Mouse (Mus musculus) right cerebral cortex, postnatal 4 days (tissue): ENCODE data around the gene Sgca.
A peak's percentile ranks its signal among the peaks of the same experiment; 100 is the strongest.
"Not testable (repeated sequence)": the region's sequence is repeated elsewhere in the genome, so short reads cannot be mapped to it uniquely, and the experiment has no call there.

ENCODE experiments used
- DNase-seq: peaks from one replicate; pipeline ENCODE4 v3.0.0-alpha.2; 2022

Sgca gene

DNA sequence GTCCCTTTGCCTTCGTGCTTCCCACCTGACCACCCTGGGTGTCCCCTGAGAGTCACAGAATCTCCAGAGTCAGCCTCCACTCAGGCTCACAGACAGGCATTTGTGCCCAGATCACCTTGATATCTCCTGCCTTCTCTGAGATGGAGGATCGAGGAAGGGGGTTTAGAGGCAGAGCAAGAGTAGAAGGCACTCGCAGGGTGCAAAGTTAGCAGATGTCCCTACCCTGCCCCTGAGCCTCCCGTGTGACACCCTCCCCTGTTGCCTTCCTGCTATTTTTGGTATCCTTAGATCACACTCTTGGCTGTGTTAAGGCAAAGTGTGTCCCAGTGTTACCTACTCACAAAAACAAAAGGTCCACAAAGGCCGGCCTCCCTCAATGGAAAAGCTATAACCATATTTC is at the start of gene Sgca:
Gene Sgca, minus strand, starts transcription at position 129 of the 400 bp plus-strand sequence.
- no peak for DNase-seq

DNA sequence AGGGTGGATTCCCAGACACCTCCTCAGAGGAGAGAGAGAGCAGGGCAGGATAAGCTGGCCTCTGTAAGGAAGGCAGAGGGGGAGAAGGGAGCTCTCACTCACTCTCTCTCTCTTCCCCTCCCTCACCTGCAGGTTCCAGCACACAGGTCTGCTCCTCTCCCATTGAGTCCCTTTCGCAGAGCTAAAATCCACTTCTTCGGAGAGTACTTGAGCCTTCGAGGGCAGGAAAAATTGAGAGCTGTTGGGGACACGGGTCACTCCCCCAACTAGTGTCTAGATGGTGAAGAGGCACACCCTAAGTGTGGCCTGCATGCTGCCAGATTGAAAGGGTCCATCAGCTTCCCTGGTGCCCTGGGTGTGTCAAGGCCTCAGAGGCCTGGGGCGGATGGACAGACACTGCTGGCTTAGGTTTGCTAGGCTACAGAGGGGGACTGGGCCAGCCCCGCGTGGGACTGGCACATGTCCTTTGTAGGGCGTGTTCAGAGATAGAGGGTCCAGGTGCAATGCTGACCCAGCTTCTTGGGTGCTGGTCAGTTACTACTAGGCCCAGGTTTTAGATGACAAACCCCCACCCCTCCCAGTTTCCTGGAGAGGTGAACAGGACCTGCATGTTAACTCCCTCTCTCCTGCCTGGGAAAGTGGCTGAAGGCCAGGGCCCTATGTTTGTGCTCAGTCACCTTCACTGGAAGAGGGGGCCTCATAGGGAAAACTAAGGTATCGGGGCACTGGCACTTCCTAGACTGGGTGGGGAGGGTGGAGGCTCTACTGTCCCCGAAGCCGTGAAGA is 49.3 kb upstream of the Sgca start:
- no peak for DNase-seq

DNA sequence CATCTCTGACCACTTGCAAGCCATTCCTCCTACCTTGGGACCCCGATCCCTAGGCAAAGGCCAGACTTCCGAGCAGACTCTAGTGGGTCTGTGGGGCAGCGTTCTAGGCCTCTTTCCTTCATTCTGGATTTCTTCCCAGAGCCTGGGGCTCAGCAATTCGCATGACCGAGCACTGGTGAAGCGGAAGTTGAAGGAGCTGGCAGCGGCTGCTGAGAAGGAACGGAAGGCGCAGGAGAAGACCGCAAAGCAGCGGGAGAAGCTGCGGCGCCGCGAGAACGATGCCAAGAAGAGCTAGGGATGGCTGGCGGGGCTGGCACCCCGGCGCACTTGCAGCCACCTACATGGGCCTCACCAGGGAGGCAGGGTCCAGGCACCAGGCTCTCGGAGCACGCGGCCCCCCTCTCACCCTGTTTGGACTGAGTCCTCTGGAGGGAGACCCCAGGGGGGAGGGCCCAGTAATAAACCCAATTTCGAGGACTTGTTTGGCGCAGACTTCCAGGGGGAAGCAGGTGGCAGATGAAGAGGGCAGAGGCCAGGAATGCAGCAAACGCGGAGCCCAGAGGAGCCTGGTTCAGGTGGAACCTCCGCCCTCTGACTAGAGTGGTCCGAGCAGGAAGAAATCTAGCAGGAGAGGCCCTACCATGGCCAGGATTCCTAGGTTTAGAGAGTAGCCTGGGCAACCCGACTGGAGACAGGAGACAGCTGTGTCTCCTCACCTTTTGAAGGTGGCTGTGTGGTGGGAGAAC is 48.5 kb upstream of the Sgca start:
- no peak for DNase-seq

DNA sequence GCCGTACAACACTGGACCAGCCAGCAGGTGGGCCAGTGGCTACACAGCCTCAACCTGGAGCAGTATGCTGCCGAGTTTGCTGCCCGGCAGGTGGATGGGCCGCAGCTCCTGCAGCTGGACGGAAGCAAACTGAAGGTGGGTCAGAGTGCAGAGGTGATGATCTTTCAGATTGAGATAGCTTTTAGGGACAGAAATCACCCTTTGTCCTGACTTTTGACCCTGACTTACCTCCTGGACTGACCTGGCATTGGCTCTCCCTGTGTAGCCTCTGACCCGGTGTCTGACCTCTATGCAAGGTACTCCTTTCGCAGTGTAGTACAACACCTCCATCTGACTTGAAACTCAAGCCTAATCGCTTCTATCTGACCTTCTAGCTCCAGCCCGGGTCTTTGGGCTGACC is 47.4 kb upstream of the Sgca start:
- no peak for DNase-seq

DNA sequence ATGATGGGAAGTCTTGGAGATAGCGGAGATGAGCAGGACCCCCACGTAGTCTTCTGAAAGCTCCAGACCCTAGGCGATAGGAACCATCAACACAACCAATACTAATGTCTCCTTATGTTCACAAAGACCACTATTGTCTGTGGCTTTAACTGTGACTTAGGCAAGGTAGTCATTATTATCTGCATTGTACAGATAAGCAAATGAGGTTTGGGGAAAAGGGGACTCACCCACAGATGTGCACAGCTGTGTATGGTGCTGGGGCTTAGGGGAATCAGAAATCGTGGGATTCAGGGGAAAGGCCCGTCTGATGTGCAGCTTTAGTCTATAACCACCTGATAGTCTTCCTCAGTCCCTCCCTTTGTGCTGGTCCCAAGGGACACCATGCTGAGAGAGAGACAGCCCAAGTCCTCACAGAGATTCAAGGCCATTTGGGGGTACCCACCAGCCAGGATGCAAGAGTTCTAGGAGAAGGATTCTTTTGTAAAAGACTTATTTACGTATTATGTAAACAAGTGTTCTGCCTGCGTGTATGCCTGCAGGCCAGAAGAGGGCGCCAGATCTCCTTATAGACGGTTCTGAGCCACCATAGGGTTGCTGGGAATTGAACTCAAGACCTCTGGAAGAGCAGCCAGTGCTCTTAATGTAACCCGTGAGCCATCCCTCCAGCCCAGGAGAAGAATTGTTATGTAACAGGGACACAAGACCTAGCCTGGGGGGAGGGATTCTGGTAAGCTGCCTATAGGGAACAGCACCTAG is 46.3 kb upstream of the Sgca start:
- DNase-seq, result no peak

DNA sequence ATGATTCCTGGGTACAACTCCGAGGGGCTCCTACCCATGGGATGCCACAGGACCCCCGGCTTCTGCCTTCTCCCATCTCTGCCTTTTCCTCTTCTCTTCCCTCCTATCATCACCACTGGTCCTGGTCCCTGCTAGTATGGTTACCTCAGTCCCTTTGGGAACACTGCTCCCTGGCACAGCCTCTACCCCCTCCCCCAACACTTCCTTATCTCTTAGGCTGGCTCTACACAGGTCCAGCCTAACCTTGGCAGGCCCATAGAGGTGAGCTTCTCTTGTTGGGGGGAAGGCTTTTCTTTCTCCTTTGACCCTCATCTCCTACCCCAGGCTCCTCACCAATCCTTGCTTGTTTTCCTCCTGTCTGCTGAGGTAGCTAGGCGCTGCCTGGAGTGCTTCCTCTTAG is 39.4 kb upstream of the Sgca start:
- no peak for DNase-seq

DNA sequence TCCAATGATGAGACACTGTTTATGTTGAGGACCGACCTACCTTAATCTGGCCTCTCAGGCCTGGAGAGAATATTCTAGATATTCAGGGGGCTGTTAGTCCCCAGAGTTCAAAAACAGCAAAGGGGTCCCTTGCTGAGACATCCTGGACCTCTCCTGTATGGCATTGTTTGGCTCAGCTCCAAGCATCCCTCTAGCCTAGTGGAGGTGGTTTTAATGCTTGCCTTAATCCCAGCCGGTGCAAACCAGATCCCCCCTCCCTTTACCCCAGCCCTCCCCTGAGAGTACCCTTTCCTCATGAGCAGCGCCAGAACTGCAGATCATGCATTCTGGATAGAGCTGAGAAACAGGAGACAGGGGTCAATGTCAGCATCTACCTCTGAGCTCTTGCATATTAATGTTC is 36.4 kb upstream of the Sgca start:
- DNase-seq, result no peak

DNA sequence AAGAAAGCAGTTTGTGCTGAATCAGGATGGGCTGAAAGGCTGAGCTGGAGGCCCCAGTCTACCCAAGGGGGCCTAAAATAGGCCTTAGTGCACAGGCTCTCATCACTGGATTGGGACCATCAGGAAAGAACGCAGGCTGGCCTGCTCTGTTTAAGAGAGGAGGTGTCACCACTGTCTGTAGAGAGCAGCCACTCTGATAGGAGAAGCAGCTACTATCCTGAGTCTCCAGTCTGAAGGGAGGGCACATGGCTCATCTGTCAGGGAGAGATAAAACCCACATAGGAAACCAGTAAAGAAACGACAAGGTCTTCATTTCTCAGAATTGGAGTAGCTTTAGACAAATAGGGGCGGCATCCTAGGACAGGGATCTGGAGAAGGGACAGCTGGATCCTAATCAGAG is 35.9 kb upstream of the Sgca start:
- no peak for DNase-seq

DNA sequence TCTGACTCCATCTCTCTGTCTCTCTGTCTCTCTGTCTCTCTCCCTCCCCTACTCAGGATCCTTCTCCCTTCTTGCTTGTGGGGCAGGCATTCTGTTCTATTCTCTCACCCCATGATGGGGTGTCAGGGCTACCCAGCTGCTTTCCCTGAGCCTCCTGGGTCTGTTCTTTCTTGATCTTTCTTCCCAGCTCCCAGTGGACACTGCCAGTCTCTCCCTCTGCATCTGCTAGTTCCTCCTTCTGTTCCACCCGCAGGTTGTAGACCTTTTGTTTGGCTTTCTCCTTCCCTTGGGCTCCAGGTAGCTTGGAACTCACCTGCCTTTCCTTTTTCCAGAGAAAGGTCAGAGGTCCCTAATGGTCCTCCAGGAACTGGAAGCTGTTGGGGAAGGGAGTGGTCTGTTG is 35.3 kb upstream of the Sgca start:
- no peak for DNase-seq

DNA sequence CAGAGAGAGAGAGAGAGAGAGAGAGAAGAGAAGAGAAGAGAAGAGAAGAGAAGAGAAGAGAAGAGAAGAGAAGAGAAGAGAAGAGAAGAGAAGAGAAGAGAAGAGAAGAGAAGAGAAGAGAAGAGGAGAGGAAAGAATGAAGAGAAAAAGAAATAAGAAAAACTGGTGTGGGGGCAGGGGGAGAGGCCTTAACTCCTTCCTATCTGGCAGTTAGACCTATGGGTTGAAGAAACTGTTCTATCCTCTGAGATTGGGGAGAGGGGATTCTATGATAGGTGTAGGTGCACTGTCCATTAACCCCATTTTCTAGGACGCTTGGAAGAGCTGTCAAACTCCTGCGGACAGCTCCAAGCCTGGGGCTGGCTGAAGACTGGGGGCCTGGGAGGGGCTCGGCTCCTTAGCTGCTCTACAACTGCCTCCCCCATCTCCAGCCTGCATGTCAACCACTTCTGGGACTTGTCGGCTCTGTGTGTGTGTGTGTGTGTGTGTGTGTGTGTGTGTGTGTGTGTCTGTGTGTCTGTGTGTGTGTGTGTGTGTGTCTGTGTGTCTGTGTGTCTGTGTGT is 34.8 kb upstream of the Sgca start:
- DNase-seq, result not testable (repeated sequence)

DNA sequence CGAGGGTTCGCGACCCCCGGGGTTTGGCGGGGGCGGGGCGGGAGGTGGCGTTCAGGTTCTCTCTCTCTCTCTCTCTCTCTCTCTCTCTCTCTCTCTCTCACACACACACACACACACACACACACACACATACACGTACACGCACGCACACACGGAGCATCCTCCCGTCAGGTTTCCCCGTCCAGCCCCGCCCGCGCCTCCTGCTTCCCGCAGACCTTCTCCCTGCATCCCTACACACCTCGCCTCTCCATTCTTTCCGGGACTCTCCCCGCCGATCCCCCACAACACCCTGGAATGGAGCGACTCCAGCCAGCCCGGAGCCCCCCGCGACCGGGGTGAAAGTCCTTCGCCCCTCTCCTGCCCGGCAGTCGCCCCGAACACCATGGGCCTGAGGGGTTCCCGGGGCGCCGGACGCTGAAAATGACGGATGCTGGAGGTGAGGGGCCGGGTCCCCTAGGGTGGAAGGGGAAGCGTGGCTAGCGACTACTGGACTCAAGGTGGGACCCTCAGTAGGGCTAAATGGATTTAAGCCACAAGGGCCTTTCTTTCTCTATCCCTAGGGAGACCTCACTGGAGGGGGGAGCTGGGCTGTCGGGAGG is 34.1 kb upstream of the Sgca start:
- DNase-seq, result peak; percentile 73

DNA sequence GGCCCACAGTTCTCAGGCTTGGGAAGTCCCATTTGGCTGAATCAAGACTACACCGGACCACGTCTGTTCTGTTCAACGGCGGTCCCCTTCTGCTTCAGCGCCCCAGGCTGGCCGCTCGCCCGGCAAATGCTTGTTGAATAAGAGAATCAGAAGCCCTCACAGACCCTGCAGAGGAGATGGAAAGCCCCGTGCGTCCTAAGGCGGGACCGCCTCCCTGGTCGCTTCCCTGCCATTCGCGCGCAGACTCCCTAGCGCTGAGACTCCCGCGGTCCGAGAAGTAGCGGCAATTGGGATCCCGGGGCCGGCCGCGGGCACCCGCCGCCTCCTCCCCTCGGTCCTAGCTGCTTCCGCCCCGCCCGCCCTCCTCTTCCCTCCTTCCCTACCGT is 33.5 kb upstream of the Sgca start, which contains the start of gene Samd14:
Gene Samd14, plus strand, starts transcription at position 251 of the 386 bp plus-strand sequence.
- DNase-seq, result peak; percentile 85

DNA sequence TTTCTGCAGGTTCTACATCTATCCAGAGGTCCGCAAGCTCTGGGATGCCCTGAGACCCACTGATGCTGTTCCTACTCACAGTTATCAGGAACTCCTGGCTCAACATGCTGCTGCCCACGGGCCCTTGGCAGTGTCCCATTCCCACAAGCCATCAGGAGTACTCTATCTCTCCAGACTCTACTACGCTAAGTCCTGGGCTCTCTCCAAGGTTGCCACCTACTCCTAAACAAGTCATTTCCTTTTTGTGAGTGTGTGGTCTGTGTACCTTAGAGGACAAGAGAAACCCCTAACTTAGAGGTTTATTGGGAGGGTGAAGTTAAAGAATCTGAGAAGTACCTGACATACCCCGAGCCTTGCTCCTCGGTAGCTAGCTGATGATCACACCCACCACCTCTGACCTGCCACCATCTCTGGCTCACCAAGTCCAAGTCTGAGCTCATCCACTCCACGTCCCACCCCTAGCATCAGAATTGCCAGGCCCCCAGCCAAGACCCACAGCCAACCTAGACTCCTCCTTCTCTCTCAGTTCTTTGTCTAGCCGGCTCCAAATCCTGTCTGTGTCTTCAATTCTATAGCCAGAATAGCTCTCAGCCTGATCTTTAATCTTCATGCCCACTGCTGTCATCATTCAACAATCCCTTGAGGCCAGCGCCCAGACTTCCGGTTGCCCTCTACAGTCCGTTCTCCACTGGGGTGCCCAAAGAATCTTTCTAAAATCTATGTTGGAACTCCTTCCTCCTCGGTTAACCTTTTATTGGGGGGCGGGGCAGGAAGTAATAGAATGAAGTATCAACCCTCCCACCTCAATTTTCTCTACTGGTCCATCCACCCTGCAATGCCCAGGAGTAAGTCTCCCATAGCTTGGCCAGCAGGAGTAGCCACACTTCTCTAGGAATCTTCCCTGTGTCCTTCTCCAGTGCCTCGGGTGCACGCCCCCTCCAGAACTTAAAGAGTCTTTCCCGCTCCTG is 32.8 kb upstream of the Sgca start:
- no peak for DNase-seq

DNA sequence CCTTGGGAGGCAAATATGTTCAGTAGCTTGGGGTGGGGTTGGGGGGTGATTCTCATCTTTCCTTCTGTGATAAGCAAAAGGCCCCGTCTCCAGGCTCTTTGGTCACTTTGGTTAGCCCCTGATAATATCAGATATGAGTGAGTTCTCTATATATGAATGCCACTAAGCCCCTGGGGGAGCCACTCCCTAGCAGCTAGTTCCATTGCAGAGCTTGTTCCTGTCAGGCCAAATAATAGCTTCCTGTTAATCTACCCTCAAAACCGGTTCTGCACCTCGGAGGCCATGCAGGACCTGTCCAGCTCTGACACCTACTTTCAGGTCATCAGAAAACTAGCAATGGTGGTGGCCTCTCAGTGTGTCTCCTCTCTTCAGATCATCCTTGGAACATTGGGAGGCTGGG is 31.3 kb upstream of the Sgca start:
- no peak for DNase-seq

DNA sequence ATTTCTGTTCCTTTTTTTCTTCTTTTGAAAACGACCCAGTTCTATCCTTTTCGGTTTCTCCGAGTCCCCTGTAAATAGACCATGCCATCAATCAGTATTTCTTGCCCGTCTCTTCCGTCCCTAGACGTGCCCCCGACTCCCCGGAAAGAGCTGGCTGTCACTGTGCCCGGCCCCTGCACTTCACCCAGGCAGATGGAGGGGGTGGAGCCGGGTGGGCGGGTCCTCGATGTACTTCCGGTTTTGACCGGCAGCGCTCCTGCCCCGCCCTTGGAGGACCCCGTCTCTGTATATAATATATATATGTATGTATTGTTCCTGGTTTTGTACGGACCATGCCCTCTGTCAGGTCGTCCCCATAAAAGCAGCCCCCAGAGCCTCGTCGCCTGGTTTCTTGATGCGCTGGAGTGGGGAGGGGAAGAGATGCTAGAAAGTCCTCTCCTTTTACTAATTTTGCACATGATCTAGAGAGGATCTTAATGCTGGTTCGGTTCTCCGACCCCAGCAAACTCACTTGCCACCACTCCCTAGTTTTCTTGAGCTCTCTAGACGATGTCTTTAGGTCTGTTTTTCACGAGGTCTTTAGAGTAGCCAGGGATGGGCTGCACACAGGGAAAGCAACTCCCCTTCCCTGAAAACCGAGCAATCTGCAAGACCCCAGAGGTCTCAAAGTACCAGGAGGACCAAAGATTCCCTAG is 30.5 kb upstream of the Sgca start:
- DNase-seq, result peak; percentile 83

DNA sequence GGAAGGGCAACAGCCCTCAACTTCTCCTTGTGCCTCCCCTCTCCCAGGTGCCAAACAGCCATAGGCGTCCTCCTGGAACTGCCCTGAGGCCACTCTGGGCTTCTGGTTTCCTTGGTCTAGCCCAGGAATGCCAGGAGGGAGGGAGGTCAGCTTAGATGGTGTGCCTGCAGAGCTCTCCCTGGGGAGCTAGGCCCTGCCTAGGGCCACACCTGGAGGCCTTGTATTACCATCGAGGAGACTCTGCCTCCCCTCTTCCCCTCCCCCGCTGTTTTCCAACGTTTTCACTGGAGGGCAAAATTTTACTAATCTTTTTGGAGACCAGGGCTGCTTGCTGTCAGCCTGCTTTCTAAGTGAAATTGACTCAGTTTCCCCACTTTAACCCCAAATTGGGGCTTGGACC is 29.9 kb upstream of the Sgca start:
- no peak for DNase-seq

DNA sequence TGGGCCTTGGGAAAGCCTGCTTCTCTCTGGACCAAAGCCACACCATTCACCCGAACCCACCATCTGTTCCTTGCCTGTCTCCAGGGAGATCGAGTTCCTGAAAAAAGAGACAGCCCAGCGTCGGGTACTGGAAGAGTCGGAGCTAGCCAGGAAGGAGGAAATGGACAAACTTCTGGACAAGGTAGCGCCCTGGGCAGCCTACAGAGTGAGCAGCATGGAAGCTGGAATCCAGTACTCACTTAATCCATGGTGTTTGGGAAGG is 28.7 kb upstream of the Sgca start:
- no peak for DNase-seq

DNA sequence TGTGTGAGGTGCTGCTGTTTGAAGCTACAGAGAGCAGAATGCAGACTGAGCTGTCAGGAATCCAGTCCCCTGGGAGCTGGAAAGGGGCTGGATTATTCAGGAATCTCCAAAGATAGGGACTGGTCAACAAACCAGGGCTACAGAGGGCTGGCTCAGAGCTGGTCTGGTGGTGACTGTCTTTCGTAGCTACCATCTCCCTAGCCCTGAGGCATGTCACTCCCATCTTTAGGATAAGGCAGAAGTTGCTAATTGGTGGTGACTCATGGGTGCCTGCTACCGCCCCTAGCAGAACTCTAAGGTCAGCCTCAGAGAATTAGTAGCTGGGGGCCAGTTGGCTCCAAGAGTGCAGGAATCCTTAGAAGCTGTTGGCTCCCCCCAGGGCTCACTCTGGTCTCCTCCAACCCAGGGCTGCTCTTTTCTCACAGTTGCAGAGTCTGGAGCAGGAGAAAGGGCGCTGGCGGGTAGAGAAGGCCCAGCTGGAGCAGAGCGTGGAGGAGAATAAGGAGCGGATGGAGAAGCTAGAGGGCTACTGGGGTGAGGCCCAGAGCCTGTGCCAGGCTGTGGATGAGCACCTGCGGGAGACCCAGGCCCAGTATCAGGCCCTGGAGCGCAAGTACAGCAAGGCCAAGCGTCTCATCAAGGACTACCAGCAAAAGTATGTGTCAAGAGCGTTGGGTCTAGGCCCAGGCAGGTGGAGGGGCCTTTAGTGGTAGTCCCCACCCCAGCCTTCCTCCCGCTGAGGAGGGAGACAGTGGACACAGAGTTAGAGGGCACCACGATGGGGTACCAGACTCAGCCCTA is 28.2 kb upstream of the Sgca start:
- DNase-seq, result no peak

DNA sequence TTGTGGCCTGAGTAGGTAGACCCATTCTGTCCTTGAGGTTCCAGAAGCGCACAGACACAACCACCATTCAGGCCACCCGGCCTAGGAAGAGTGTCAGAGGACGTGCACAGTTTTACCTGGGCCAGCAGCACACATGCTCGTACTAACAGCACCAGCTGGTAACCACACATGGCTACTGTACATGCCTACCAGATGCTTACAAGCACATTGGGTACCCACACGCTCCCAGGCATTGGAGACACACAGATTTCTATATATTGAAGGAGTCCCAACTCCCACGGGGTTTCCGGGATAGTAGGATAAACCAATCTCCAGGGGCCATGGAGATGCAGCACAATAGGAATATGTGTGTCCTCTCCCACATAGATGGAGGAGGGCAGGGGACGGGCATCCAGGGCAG is 26.6 kb upstream of the Sgca start:
- no peak for DNase-seq

DNA sequence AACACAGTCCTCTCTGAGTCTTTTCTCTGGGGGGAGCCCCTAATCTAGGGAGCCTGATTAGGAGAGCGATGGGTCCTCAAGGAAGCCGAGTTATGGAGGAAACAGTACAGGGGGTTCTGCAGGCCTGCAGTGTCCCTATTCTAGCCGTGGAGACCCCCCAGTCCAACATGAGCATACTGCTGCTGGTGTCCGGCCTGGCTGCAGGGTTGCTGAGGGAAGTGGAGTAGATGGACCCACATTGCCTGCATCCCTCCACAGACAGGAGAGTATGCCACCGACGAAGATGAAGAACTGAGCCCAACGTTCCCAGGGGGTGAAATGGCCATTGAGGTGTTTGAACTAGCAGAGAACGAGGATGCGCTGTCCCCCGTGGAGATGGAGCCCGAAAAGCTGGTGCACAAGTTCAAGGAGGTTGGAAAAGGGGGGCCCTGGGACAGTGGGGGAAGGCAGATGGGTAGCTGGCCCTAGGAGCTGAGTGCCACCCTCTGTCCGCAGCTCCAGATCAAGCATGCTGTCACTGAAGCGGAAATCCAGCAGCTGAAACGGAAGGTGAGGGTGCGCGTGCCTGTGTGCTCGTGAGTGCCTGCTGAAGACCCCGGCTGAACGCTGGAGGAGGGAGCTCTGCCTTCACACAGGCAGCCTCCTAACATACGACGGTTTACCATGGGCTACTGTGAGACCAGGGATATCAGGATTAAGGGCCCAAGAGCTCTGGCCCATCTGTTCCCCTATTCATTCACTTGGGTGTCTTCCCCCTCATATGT is 25.6 kb upstream of the Sgca start:
- DNase-seq, result no peak
